Mouse (Mus musculus) forebrain, embryonic 10.5 days (tissue): Measurements from ENCODE around the gene Slc16a14. TPM values are rescaled to one million over a fixed set of nuclear protein-coding genes. Genes with fewer than 3 reads are reported as not detected.
A peak's percentile ranks its signal among the peaks of the same experiment; 100 is the strongest.

Experiments used
- DNase-seq: peaks from one replicate; pipeline ENCODE4 v3.0.0-alpha.2; 2017; ENCODE audit warnings: low spot score; ENCODE audit errors: extremely low spot score
- H3K27ac ChIP-seq: fragments of 300-500 bp; sonication (generic); 2 replicates; pipeline ENCODE4 v1.5.1; 2016; ENCODE audit warnings: mild to moderate bottlenecking
- H3K27me3 ChIP-seq: fragments of 300-500 bp; sonication (generic); 2 replicates; pipeline ENCODE4 v1.6.1; 2016; ENCODE audit warnings: mild to moderate bottlenecking; ENCODE audit not compliant: poor library complexity, severe bottlenecking
- H3K36me3 ChIP-seq: fragments of 300-500 bp; sonication (generic); replicated peaks from 2 replicates; pipeline ENCODE4 v1.6.1; 2016; ENCODE audit warnings: mild to moderate bottlenecking, moderate library complexity
- H3K4me1 ChIP-seq: fragments of 300-500 bp; sonication (generic); 2 replicates; pipeline ENCODE4 v1.6.1; 2016
- H3K4me3 ChIP-seq: fragments of 300-500 bp; sonication (generic); 2 replicates; pipeline ENCODE4 v1.5.1; 2016; ENCODE audit warnings: mild to moderate bottlenecking, moderate library complexity
- H3K9me3 ChIP-seq: fragments of 300-500 bp; sonication (generic); 2 replicates; pipeline ENCODE4 v1.6.1; 2016; ENCODE audit warnings: mild to moderate bottlenecking, moderate library complexity
- WGBS: fragments of 180-500 bp; shearing (Covaris S2); methylation state at CpG from one replicate; pipeline ENCODE4 v1.1.7; 2016; 5-methylcytosine and 5-hydroxymethylcytosine counted together
- polyA plus RNA-seq: library from polyadenylated mRNA; unstranded; fragments of >200 nt; fragmentation: Nextera tagmentation; extraction: Ambion mirVana; gene quantifications from 2 replicates; pipeline ENCODE4 v1.2.1, GENCODE M21; 2016

Slc16a14 gene
- polyA plus RNA-seq, 1 experiment from 2014 or later = 1.5 TPM

GRCm38 (mm10) chr1:84897364-84897763 lies 37.6 kb downstream of the Slc16a14 start:
- no peaks in the 10 kb centered on the region for H3K4me1 ChIP-seq
- no peak for DNase-seq
- H3K9me3 ChIP-seq = no peaks in the 10 kb centered on the region
- no peak overlapping the region for H3K4me3 ChIP-seq
- H3K36me3 ChIP-seq = no peaks in the 10 kb centered on the region
- H3K27me3 ChIP-seq = no peaks in the 10 kb centered on the region
- no peak overlapping the region for H3K27ac ChIP-seq
- WGBS = 86% methylated on average over 6 of the region's 6 CpGs

- H3K4me1 ChIP-seq = peaks cover 21% of the 10 kb centered on the region
- H3K27ac ChIP-seq = no peak overlapping the region
- peaks cover 6% of the 10 kb centered on the region; the same call in 1 of the 2 replicates for H3K9me3 ChIP-seq
- WGBS = 91% methylated on average over 9 of the region's 9 CpGs
- no peak overlapping the region for H3K4me3 ChIP-seq
- no peaks in the 10 kb centered on the region for H3K27me3 ChIP-seq
- H3K36me3 ChIP-seq = no peaks in the 10 kb centered on the region
- DNase-seq = no peak
These were observed 43.2 kb downstream of the Slc16a14 start for GRCm38 (mm10) chr1:84891746-84892145.

GRCm38 (mm10) chr1:84890503-84890902 lies 44.4 kb downstream of the Slc16a14 start:
- Histone ChIP-seq H3K27me3 (no peaks in the 10 kb centered on the region), H3K4me1 (peaks cover 21% of the 10 kb centered on the region), H3K9me3 (peaks cover 9% of the 10 kb centered on the region; the same call in 1 of the 2 replicates), H3K36me3 (no peaks in the 10 kb centered on the region), H3K4me3 (no peak overlapping the region), H3K27ac (peak overlapping the region; percentile 84)
- WGBS = 65% methylated on average over 7 of the region's 7 CpGs
- peak; percentile 24 for DNase-seq

- 8% methylated on average over 7 of the region's 7 CpGs for WGBS
- Histone ChIP-seq H3K9me3 (peaks cover 9% of the 10 kb centered on the region; the same call in 1 of the 2 replicates), H3K4me3 (peak overlapping the region; percentile 19; the same call in 1 of the 2 replicates), H3K27ac (peak overlapping the region; percentile 84), H3K36me3 (no peaks in the 10 kb centered on the region), H3K4me1 (peaks cover 21% of the 10 kb centered on the region), H3K27me3 (no peaks in the 10 kb centered on the region)
- peak; percentile 65 for DNase-seq
These were observed 44.9 kb downstream of the Slc16a14 start for GRCm38 (mm10) chr1:84890005-84890393.

GRCm38 (mm10) chr1:84889330-84890004 lies 45.5 kb downstream of the Slc16a14 start:
- WGBS = 43% methylated on average over 8 of the region's 8 CpGs
- Histone ChIP-seq H3K4me3 (peak overlapping the region; percentile 19; the same call in 1 of the 2 replicates), H3K36me3 (no peaks in the 10 kb centered on the region), H3K4me1 (peaks cover 21% of the 10 kb centered on the region), H3K9me3 (peaks cover 9% of the 10 kb centered on the region; the same call in 1 of the 2 replicates), H3K27me3 (no peaks in the 10 kb centered on the region), H3K27ac (peak overlapping the region; percentile 84)
- no peak for DNase-seq

GRCm38 (mm10) chr1:84885921-84886320 lies 49.0 kb downstream of the Slc16a14 start:
- Histone ChIP-seq H3K27me3 (no peaks in the 10 kb centered on the region), H3K27ac (no peak overlapping the region), H3K4me1 (peaks cover 29% of the 10 kb centered on the region), H3K4me3 (no peak overlapping the region), H3K36me3 (no peaks in the 10 kb centered on the region), H3K9me3 (peaks cover 4% of the 10 kb centered on the region; the same call in 1 of the 2 replicates)
- no peak for DNase-seq
- 91% methylated on average over 6 of the region's 6 CpGs for WGBS

GRCm38 (mm10) chr1:84885174-84885573 lies 49.8 kb downstream of the Slc16a14 start:
- 86% methylated on average over 3 of the region's 3 CpGs for WGBS
- Histone ChIP-seq H3K4me1 (peaks cover 21% of the 10 kb centered on the region), H3K27ac (no peak overlapping the region), H3K36me3 (no peaks in the 10 kb centered on the region), H3K27me3 (no peaks in the 10 kb centered on the region), H3K4me3 (no peak overlapping the region), H3K9me3 (peaks cover 4% of the 10 kb centered on the region; the same call in 1 of the 2 replicates)
- no peak for DNase-seq

GRCm38 (mm10) chr1:84883889-84884288 lies 51.0 kb downstream of the Slc16a14 start:
- DNase-seq = no peak
- Histone ChIP-seq H3K4me3 (no peak overlapping the region), H3K27me3 (no peaks in the 10 kb centered on the region), H3K9me3 (peaks cover 4% of the 10 kb centered on the region; the same call in 1 of the 2 replicates), H3K27ac (no peak overlapping the region), H3K4me1 (peaks cover 9% of the 10 kb centered on the region), H3K36me3 (no peaks in the 10 kb centered on the region)
- WGBS = 81% methylated on average over 4 of the region's 4 CpGs

- 96% methylated on average over 4 of the region's 4 CpGs for WGBS
These were observed 52.0 kb downstream of the Slc16a14 start for GRCm38 (mm10) chr1:84882937-84883336.

GRCm38 (mm10) chr1:84882066-84882532 lies 52.8 kb downstream of the Slc16a14 start:
- DNase-seq = no peak
- Histone ChIP-seq H3K36me3 (no peaks in the 10 kb centered on the region), H3K27me3 (no peaks in the 10 kb centered on the region), H3K27ac (no peak overlapping the region), H3K9me3 (peaks cover 4% of the 10 kb centered on the region; the same call in 1 of the 2 replicates), H3K4me1 (peaks cover 9% of the 10 kb centered on the region), H3K4me3 (no peak overlapping the region)
- 23% methylated on average over 2 of the region's 2 CpGs for WGBS

More at GRCm38 (mm10) chr1:84882937-84883336, 52.0 kb downstream of the Slc16a14 start:
- no peak for DNase-seq
- H3K9me3 ChIP-seq = peaks cover 4% of the 10 kb centered on the region; the same call in 1 of the 2 replicates
- no peaks in the 10 kb centered on the region for H3K27me3 ChIP-seq
- no peak overlapping the region for H3K27ac ChIP-seq
- H3K36me3 ChIP-seq = no peaks in the 10 kb centered on the region
- H3K4me1 ChIP-seq = peaks cover 9% of the 10 kb centered on the region
- no peak overlapping the region for H3K4me3 ChIP-seq

GRCm38 (mm10) chr1:84881248-84882065 lies 53.5 kb downstream of the Slc16a14 start:
- Histone ChIP-seq H3K4me1 (peaks cover 9% of the 10 kb centered on the region), H3K4me3 (no peak overlapping the region), H3K9me3 (peaks cover 4% of the 10 kb centered on the region; the same call in 1 of the 2 replicates), H3K27me3 (no peaks in the 10 kb centered on the region), H3K36me3 (no peaks in the 10 kb centered on the region), H3K27ac (0 out of 2 replicates have a peak overlapping the region, but pooled peaks have one; percentile 21)
- no peak for DNase-seq
- WGBS = 67% methylated on average over 11 of the region's 11 CpGs

- Histone ChIP-seq H3K4me1 (peaks cover 9% of the 10 kb centered on the region), H3K27me3 (no peaks in the 10 kb centered on the region), H3K9me3 (no peaks in the 10 kb centered on the region), H3K27ac (no peak overlapping the region), H3K4me3 (no peak overlapping the region), H3K36me3 (no peaks in the 10 kb centered on the region)
- WGBS = 95% methylated on average over 8 of the region's 8 CpGs
- DNase-seq = no peak
These were observed 55.3 kb downstream of the Slc16a14 start for GRCm38 (mm10) chr1:84879571-84880120.
